Mouse (Mus musculus) stomach, postnatal 0 days (tissue): ENCODE measurements around the gene Ccdc149. TPM values are rescaled to one million over a fixed set of nuclear protein-coding genes. Genes with fewer than 3 reads are reported as not detected.

ENCODE experiments used
- ATAC-seq: fragments of 200-750 bp; cut with Nextera tagmentation; 2 replicates; pipeline ENCODE4 v1.8.0; 2017; ENCODE audit not compliant: low FRiP score, low TSS enrichment
- DNase-seq: peaks from one replicate; pipeline ENCODE4 v3.0.0-alpha.2; 2016; ENCODE audit warnings: low spot score
- H3K27ac ChIP-seq: fragments of 300-500 bp; sonication (generic); replicated peaks from 2 replicates; pipeline ENCODE4 v1.5.1; 2014; ENCODE audit warnings: mild to moderate bottlenecking, control low read depth
- H3K27me3 ChIP-seq: fragments of 300-500 bp; sonication (generic); 2 replicates; pipeline ENCODE4 v1.6.1; 2014; ENCODE audit warnings: low read length; ENCODE audit not compliant: control insufficient read depth, insufficient read depth
- H3K36me3 ChIP-seq: fragments of 300-500 bp; sonication (generic); 2 replicates; pipeline ENCODE4 v1.6.1; 2014; ENCODE audit warnings: low read length, mixed read lengths; ENCODE audit not compliant: control insufficient read depth, insufficient read depth
- H3K4me1 ChIP-seq: fragments of 300-500 bp; sonication (generic); replicated peaks from 2 replicates; pipeline ENCODE4 v1.6.1; 2014; ENCODE audit warnings: antibody characterized with exemption; ENCODE audit not compliant: control insufficient read depth, insufficient read depth
- H3K4me2 ChIP-seq: fragments of 300-500 bp; sonication (generic); replicated peaks from 2 replicates; pipeline ENCODE4 v1.6.1; 2014; ENCODE audit warnings: low read depth, mild to moderate bottlenecking, control low read depth, moderate library complexity
- H3K4me3 ChIP-seq: fragments of 300-500 bp; sonication (generic); 2 replicates; pipeline ENCODE4 v1.5.1; 2014; ENCODE audit warnings: low read depth, low read length, control low read depth
- H3K9ac ChIP-seq: fragments of 300-500 bp; sonication (generic); 2 replicates; pipeline ENCODE4 v1.6.1; 2014; ENCODE audit warnings: mild to moderate bottlenecking, low read length, control low read depth, mixed read lengths
- H3K9me3 ChIP-seq: fragments of 300-500 bp; sonication (generic); 2 replicates; pipeline ENCODE4 v1.6.1; 2016; ENCODE audit warnings: low read length; ENCODE audit not compliant: control insufficient read depth
- CTCF ChIP-seq: IDR thresholded peaks from 2 replicates; pipeline ENCODE4 v1.5.1; 2016; ENCODE audit warnings: antibody characterized with exemption, low read depth, mild to moderate bottlenecking, moderate library complexity
- EP300 ChIP-seq: optimal IDR thresholded peaks from 2 replicates; pipeline ENCODE3; 2016; ENCODE audit warnings: antibody characterized with exemption
- WGBS: fragments of 180-500 bp; shearing (Covaris S2); extraction: QIAGEN DNeasy Blood & Tissue Kit; methylation state at CpG from one replicate; pipeline ENCODE4 v1.1.7; 2014; 5-methylcytosine and 5-hydroxymethylcytosine counted together
- polyA plus RNA-seq: library from polyadenylated mRNA; unstranded; fragments of >200 nt; fragmentation: Nextera tagmentation; extraction: Ambion mirVana; gene quantifications from 2 replicates; pipeline ENCODE4 v1.2.1, GENCODE M21; 2015

Gene Ccdc149
- polyA plus RNA-seq, 1 experiment from 2014 or later: 3.4 TPM

- 71% methylated on average over 6 of the region's 6 CpGs for WGBS
- Histone ChIP-seq H3K9me3 (no peaks in the 10 kb centered on the region), H3K36me3 (no peaks in the 10 kb centered on the region), H3K4me1 (no peaks in the 10 kb centered on the region), H3K4me2 (no peak overlapping the region), H3K4me3 (no peak overlapping the region), H3K9ac (no peak overlapping the region), H3K27ac (no peak overlapping the region), H3K27me3 (no peaks in the 10 kb centered on the region)
- TF ChIP-seq EP300 (no peak), CTCF (no peak)
- no peak for ATAC-seq
- no peak for DNase-seq
Observed at GRCm38 (mm10) chr5:52461434-52462124, 9.7 kb downstream of the Ccdc149 start.

GRCm38 (mm10) chr5:52459308-52459707 is 12.0 kb downstream of the Ccdc149 start:
- no peaks in the 10 kb centered on the region for H3K27me3 ChIP-seq
- no peak overlapping the region for H3K4me2 ChIP-seq
- H3K4me1 ChIP-seq: no peaks in the 10 kb centered on the region
- no peak overlapping the region for H3K9ac ChIP-seq
- H3K4me3 ChIP-seq: no peak overlapping the region
- H3K27ac ChIP-seq: no peak overlapping the region
- 82% methylated on average over 4 of the region's 4 CpGs for WGBS
- TF ChIP-seq CTCF: no peak
- no peak for TF ChIP-seq EP300
- H3K9me3 ChIP-seq: no peaks in the 10 kb centered on the region
- no peaks in the 10 kb centered on the region for H3K36me3 ChIP-seq
- DNase-seq (no peak), ATAC-seq (no peak)

GRCm38 (mm10) chr5:52457154-52457553 is 14.2 kb downstream of the Ccdc149 start:
- no peaks in the 10 kb centered on the region for H3K4me1 ChIP-seq
- H3K27me3 ChIP-seq: no peaks in the 10 kb centered on the region
- H3K36me3 ChIP-seq: no peaks in the 10 kb centered on the region
- H3K9ac ChIP-seq: no peak overlapping the region
- ATAC-seq: no peak
- no peak for TF ChIP-seq EP300
- TF ChIP-seq CTCF: no peak
- no peak overlapping the region for H3K4me3 ChIP-seq
- H3K9me3 ChIP-seq: no peaks in the 10 kb centered on the region
- no peak for DNase-seq
- 75% methylated on average over 6 of the region's 6 CpGs for WGBS
- H3K4me2 ChIP-seq: no peak overlapping the region
- H3K27ac ChIP-seq: no peak overlapping the region

- Histone ChIP-seq H3K27ac (no peak overlapping the region), H3K4me1 (no peaks in the 10 kb centered on the region), H3K4me3 (no peak overlapping the region), H3K4me2 (no peak overlapping the region), H3K36me3 (no peaks in the 10 kb centered on the region), H3K9ac (no peak overlapping the region), H3K27me3 (no peaks in the 10 kb centered on the region), H3K9me3 (no peaks in the 10 kb centered on the region)
- 88% methylated on average over 9 of the region's 9 CpGs for WGBS
- DNase-seq: no peak
- TF ChIP-seq CTCF (no peak), EP300 (no peak)
- ATAC-seq: no peak
Observed at GRCm38 (mm10) chr5:52450821-52451220, 20.5 kb downstream of the Ccdc149 start.

- Histone ChIP-seq H3K4me2 (no peak overlapping the region), H3K36me3 (no peaks in the 10 kb centered on the region), H3K4me1 (no peaks in the 10 kb centered on the region), H3K9ac (no peak overlapping the region), H3K4me3 (no peak overlapping the region), H3K9me3 (no peaks in the 10 kb centered on the region), H3K27ac (no peak overlapping the region), H3K27me3 (no peaks in the 10 kb centered on the region)
- DNase-seq (no peak), ATAC-seq (no peak)
- 77% methylated on average over 8 of the region's 8 CpGs for WGBS
- no peak for TF ChIP-seq CTCF
- no peak for TF ChIP-seq EP300
Observed at GRCm38 (mm10) chr5:52449187-52449586, 22.1 kb downstream of the Ccdc149 start.

- Histone ChIP-seq H3K4me1 (no peaks in the 10 kb centered on the region), H3K36me3 (no peaks in the 10 kb centered on the region), H3K4me2 (no peak overlapping the region), H3K27ac (no peak overlapping the region), H3K9ac (no peak overlapping the region), H3K27me3 (no peaks in the 10 kb centered on the region), H3K9me3 (no peaks in the 10 kb centered on the region), H3K4me3 (no peak overlapping the region)
- no peak for TF ChIP-seq EP300
- no peak for TF ChIP-seq CTCF
- ATAC-seq (no peak), DNase-seq (no peak)
- WGBS: 59% methylated on average over 11 of the region's 11 CpGs
Observed at GRCm38 (mm10) chr5:52440278-52440677, 31.0 kb downstream of the Ccdc149 start.
